ENCODE assay signal across 8 mouse cellular contexts in genomic region chr4:101450150-101450780, GRCm38 (mm10). TPM values are rescaled to one million over a fixed set of nuclear protein-coding genes. Genes with fewer than 3 reads are reported as not detected.
DNase-seq lines count a peak whose midpoint lies in the region; ATAC-seq and TF ChIP-seq lines count a peak whose summit lies in the region.

No protein-coding gene starts in this region.

- WGBS in hindbrain, postnatal 0 days, result 61% methylated on average over 20 of the region's 20 CpGs
- 74% methylated on average over 20 of the region's 20 CpGs for WGBS in lung, postnatal 0 days
- 81% methylated on average over 20 of the region's 20 CpGs for WGBS in kidney, embryonic 15.5 days
- 87% methylated on average over 20 of the region's 20 CpGs for WGBS in kidney, embryonic 14.5 days

- H3K36me3 ChIP-seq in hindbrain, postnatal 0 days (ENCODE audit: insufficient read depth, low read length), result no peaks in the 10 kb centered on the region
- H3K36me3 ChIP-seq in lung, postnatal 0 days (ENCODE audit: insufficient read depth, low read length), result no peaks in the 10 kb centered on the region
- no peaks in the 10 kb centered on the region; the same call in 1 of the 2 replicates for H3K36me3 ChIP-seq in kidney, embryonic 15.5 days
- H3K36me3 ChIP-seq in kidney, embryonic 14.5 days (ENCODE audit: control insufficient read depth, insufficient read depth, low read length), result no peaks in the 10 kb centered on the region

- H3K27ac ChIP-seq in hindbrain, postnatal 0 days, result peak overlapping the region; percentile 16
- H3K27ac ChIP-seq in lung, postnatal 0 days (ENCODE audit: low read length), result peak overlapping the region; percentile 55
- no peak overlapping the region for H3K27ac ChIP-seq in kidney, embryonic 15.5 days
- H3K27ac ChIP-seq in kidney, embryonic 14.5 days (ENCODE audit: low read depth, low read length), result no peak overlapping the region

- no peak overlapping the region for H3K4me3 ChIP-seq in hindbrain, postnatal 0 days (ENCODE audit: low read length)
- H3K4me3 ChIP-seq in lung, postnatal 0 days (ENCODE audit: low read depth, low read length), result no peak overlapping the region
- no peak overlapping the region for H3K4me3 ChIP-seq in kidney, embryonic 15.5 days (replicated peaks)
- H3K4me3 ChIP-seq in kidney, embryonic 14.5 days (ENCODE audit: low read length), result no peak overlapping the region

- no peak overlapping the region for H3K9ac ChIP-seq in hindbrain, postnatal 0 days (replicated peaks; ENCODE audit: low read length)
- no peak overlapping the region for H3K9ac ChIP-seq in lung, postnatal 0 days (replicated peaks; ENCODE audit: low read depth)
- H3K9ac ChIP-seq in kidney, embryonic 15.5 days, result no peak overlapping the region
- no peak overlapping the region for H3K9ac ChIP-seq in kidney, embryonic 14.5 days (ENCODE audit: low read depth, low read length)

- no peak overlapping the region for H3K4me2 ChIP-seq in hindbrain, postnatal 0 days (ENCODE audit: low read depth, low read length)
- no peak overlapping the region for H3K4me2 ChIP-seq in lung, postnatal 0 days (replicated peaks; ENCODE audit: low read depth, low read length)
- H3K4me2 ChIP-seq in kidney, embryonic 15.5 days, result no peak overlapping the region
- no peak overlapping the region for H3K4me2 ChIP-seq in kidney, embryonic 14.5 days (replicated peaks; ENCODE audit: low read depth, low read length)

- peak; percentile 95 for ATAC-seq in hindbrain, postnatal 0 days
- peak; percentile 75 for ATAC-seq in lung, postnatal 0 days
- no peak for ATAC-seq in kidney, embryonic 15.5 days (replicated peaks; ENCODE audit: low FRiP score)
- no peak for ATAC-seq in kidney, embryonic 14.5 days (ENCODE audit: low FRiP score, low TSS enrichment)

- H3K4me1 ChIP-seq in hindbrain, postnatal 0 days (ENCODE audit: insufficient read depth, low read length), result no peaks in the 10 kb centered on the region
- no peaks in the 10 kb centered on the region for H3K4me1 ChIP-seq in lung, postnatal 0 days (ENCODE audit: insufficient read depth, low read depth, low read length)
- no peaks in the 10 kb centered on the region for H3K4me1 ChIP-seq in kidney, embryonic 15.5 days
- no peaks in the 10 kb centered on the region for H3K4me1 ChIP-seq in kidney, embryonic 14.5 days (ENCODE audit: control insufficient read depth, insufficient read depth, low read length)

- peak; percentile 16 for DNase-seq in gastrocnemius, adult 18-20 months (ENCODE audit: low spot score)
- no peak for DNase-seq in gastrocnemius, adult 8-10 months (ENCODE audit: low spot score in 2 of 2)
- DNase-seq in cerebellum, postnatal 36 days, result peak; percentile 93 to 98
- peak; percentile 85 for DNase-seq in hindbrain, postnatal 0 days (ENCODE audit: low spot score)
- peak; percentile 50 for DNase-seq in lung, postnatal 0 days (ENCODE audit: low spot score)
- DNase-seq in spleen, postnatal 14 days (ENCODE audit: low spot score in 2 of 2), result no peak

- H3K9me3 ChIP-seq in hindbrain, postnatal 0 days (ENCODE audit: low read length), result no peaks in the 10 kb centered on the region
- H3K9me3 ChIP-seq in lung, postnatal 0 days (ENCODE audit: low read length), result no peaks in the 10 kb centered on the region
- H3K9me3 ChIP-seq in kidney, embryonic 15.5 days (replicated peaks), result no peaks in the 10 kb centered on the region
- no peaks in the 10 kb centered on the region for H3K9me3 ChIP-seq in kidney, embryonic 14.5 days (ENCODE audit: control insufficient read depth, low read length)

- H3K27me3 ChIP-seq in hindbrain, postnatal 0 days (ENCODE audit: insufficient read depth, low read length), result no peaks in the 10 kb centered on the region
- H3K27me3 ChIP-seq in lung, postnatal 0 days (replicated peaks; ENCODE audit: insufficient read depth, low read length), result no peaks in the 10 kb centered on the region
- H3K27me3 ChIP-seq in kidney, embryonic 15.5 days, result no peaks in the 10 kb centered on the region
- no peaks in the 10 kb centered on the region for H3K27me3 ChIP-seq in kidney, embryonic 14.5 days (ENCODE audit: control insufficient read depth, insufficient read depth, low read length)

- no peak for TF ChIP-seq CTCF in hindbrain, postnatal 0 days (IDR thresholded peaks at IDR 0.05; ENCODE audit: low read depth)
- no peak for TF ChIP-seq CTCF in lung, postnatal 0 days (IDR thresholded peaks at IDR 0.05)

- 0 out of 2 replicates have a peak, but pooled peaks have one; percentile 20 for TF ChIP-seq EP300 in lung, postnatal 0 days (IDR thresholded peaks at IDR 0.05)

RNA-seq across cellular contexts. Expression of gene Ak4, which starts 31.2 kb away (rescaled TPM):
- 1 to 10 TPM; 4.9 to 6.6 TPM for total RNA-seq in gastrocnemius, adult 18-20 months (2021)
- 10 to 100 TPM in 1 of 4 experiments, 1 to 10 TPM in 3; 2.4 to 10.6 (median 4.7) TPM for total RNA-seq in gastrocnemius, adult 8-10 months (2022)
- 18.6 and 23.6 TPM in 2 replicates for total RNA-seq in hindbrain, postnatal 0 days (2014; rRNA removed)
- 8.2 and 8.4 TPM in 2 replicates for polyA plus RNA-seq in hindbrain, postnatal 0 days (2015; fragmentation: Nextera tagmentation; extraction: Ambion mirVana)
- polyA plus RNA-seq in lung, postnatal 0 days (2015; fragmentation: Nextera tagmentation; extraction: Ambion mirVana), result 4.8 and 5.3 TPM in 2 replicates
- polyA plus RNA-seq in kidney, embryonic 15.5 days (2015; fragmentation: Nextera tagmentation; extraction: Ambion mirVana), result 17.8 and 19.0 TPM in 2 replicates
- polyA plus RNA-seq in kidney, embryonic 14.5 days (2014; fragmentation: Nextera tagmentation; extraction: Ambion mirVana), result 5.1 and 5.3 TPM in 2 replicates

RNA-seq across cellular contexts. Expression of gene Dnajc6, which starts 46.2 kb away (rescaled TPM):
- total RNA-seq in gastrocnemius, adult 18-20 months (2021), result under 1 TPM; 0.19 to 0.41 TPM
- under 1 TPM; 0.07 to 0.29 (median 0.18) TPM for total RNA-seq in gastrocnemius, adult 8-10 months (2022)
- total RNA-seq in hindbrain, postnatal 0 days (2014; rRNA removed), result 205 and 216 TPM in 2 replicates
- 56.5 and 60.9 TPM in 2 replicates for polyA plus RNA-seq in hindbrain, postnatal 0 days (2015; fragmentation: Nextera tagmentation; extraction: Ambion mirVana)
- polyA plus RNA-seq in lung, postnatal 0 days (2015; fragmentation: Nextera tagmentation; extraction: Ambion mirVana), result 0.14 and 0.26 TPM in 2 replicates
- polyA plus RNA-seq in kidney, embryonic 15.5 days (2015; fragmentation: Nextera tagmentation; extraction: Ambion mirVana), result 1.0 and 1.2 TPM in 2 replicates
- 0.30 and 0.74 TPM in 2 replicates for polyA plus RNA-seq in kidney, embryonic 14.5 days (2014; fragmentation: Nextera tagmentation; extraction: Ambion mirVana)

Comparison
In these comparisons a context has a peak if more than half of its experiments do, and no peak if none do; other contexts are left out.
1. DNase-seq: peak in gastrocnemius, adult 18-20 months (single experiment), cerebellum, postnatal 36 days (2 of 2), hindbrain, postnatal 0 days (single experiment) and lung, postnatal 0 days (single experiment); none in gastrocnemius, adult 8-10 months (0 of 2) and spleen, postnatal 14 days (0 of 2).
2. ATAC-seq: peak in hindbrain, postnatal 0 days (single experiment) and lung, postnatal 0 days (single experiment); none in kidney, embryonic 15.5 days (single experiment) and kidney, embryonic 14.5 days (single experiment).
3. H3K27ac ChIP-seq: peak in hindbrain, postnatal 0 days (single experiment) and lung, postnatal 0 days (single experiment); none in kidney, embryonic 15.5 days (single experiment) and kidney, embryonic 14.5 days (single experiment).
4. RNA of gene Dnajc6, which starts 46.2 kb away (polyA plus RNA-seq): 56.5 to 60.9 TPM in hindbrain, postnatal 0 days; 1.0 to 1.2 TPM in kidney, embryonic 15.5 days, 0.30 to 0.74 TPM in kidney, embryonic 14.5 days and 0.14 to 0.26 TPM in lung, postnatal 0 days; every median in the first group is over 10 times any median in the second.